Mouse (Mus musculus): Measurements from ENCODE around the gene Vmn1r177. TPM values are rescaled to one million over a fixed set of nuclear protein-coding genes. Genes with fewer than 3 reads are reported as not detected.
"Not testable (repeated sequence)": the region's sequence is repeated elsewhere in the genome, so short reads cannot be mapped to it uniquely, and the experiment has no call there.

Vmn1r177 gene
- not detected for total RNA-seq (2021)
- long read RNA-seq, experiment 1 = 0 reads
- long read RNA-seq, experiment 2 = 0 reads

GRCm38 (mm10) chr7:23866349-23866748, at the start of gene Vmn1r177:
Gene Vmn1r177, minus strand, starts transcription at chr7:23866449.
- not testable (repeated sequence) for DNase-seq

GRCm38 (mm10) chr7:23891709-23892108, 25.5 kb upstream of the Vmn1r177 start, which contains the start of gene Vmn1r178:
Gene Vmn1r178, plus strand, starts transcription at chr7:23892009.
- no peak for DNase-seq

GRCm38 (mm10) chr7:23876918-23877317, 10.7 kb upstream of the Vmn1r177 start:
- DNase-seq = not testable (repeated sequence)

GRCm38 (mm10) chr7:23837272-23837671, 29.0 kb downstream of the Vmn1r177 start, which contains the start of gene Vmn1r176:
Gene Vmn1r176, minus strand, starts transcription at chr7:23837372.
- DNase-seq = not testable (repeated sequence)

Other genes starting within 250 kb of the Vmn1r177 start
- gene Vmn1r171, start 235.7 kb downstream of the Vmn1r177 start, total RNA-seq (2021) = not detected
- gene Vmn1r172, start 208.1 kb downstream of the Vmn1r177 start, total RNA-seq (2021) = not detected
- gene Vmn1r173, start 165.7 kb downstream of the Vmn1r177 start, total RNA-seq (2021) = not detected
- not detected for gene Vmn1r174, start 114.2 kb downstream of the Vmn1r177 start, total RNA-seq (2021)
- not detected for gene Vmn1r175, start 55.8 kb downstream of the Vmn1r177 start, total RNA-seq (2021)
- gene Vmn1r176, start 29.1 kb downstream of the Vmn1r177 start, total RNA-seq (2021) = not detected
- gene Vmn1r178, start 25.6 kb upstream of the Vmn1r177 start, total RNA-seq (2021) = not detected
- gene Vmn1r179, start 60.5 kb upstream of the Vmn1r177 start, total RNA-seq (2021) = not detected
- gene Vmn1r180, start 84.2 kb upstream of the Vmn1r177 start, total RNA-seq (2021) = not detected
- gene Vmn1r181, start 108.2 kb upstream of the Vmn1r177 start, total RNA-seq (2021) = not detected
- gene V1rd19, start 135.2 kb upstream of the Vmn1r177 start, total RNA-seq (2021) = not detected
- not detected for gene Vmn1r183, start 186.8 kb upstream of the Vmn1r177 start, total RNA-seq (2021)
- gene Zfp180, start 215.5 kb upstream of the Vmn1r177 start, total RNA-seq (2021) = 10 to 100 TPM; 15.8 to 16.0 TPM
- 1 to 10 TPM; 2.8 to 3.7 TPM for gene Zfp112, start 245.9 kb upstream of the Vmn1r177 start, total RNA-seq (2021)

Measured in heart, adult 18-20 months (tissue).